Mouse (Mus musculus) neural tube, embryonic 12.5 days (tissue): ENCODE measurements around the gene 2310034G01Rik. TPM values are rescaled to one million over a fixed set of nuclear protein-coding genes. Genes with fewer than 3 reads are reported as not detected.

ENCODE experiments used
- ATAC-seq: fragments of 200-750 bp; cut with Nextera tagmentation; 2 replicates; pipeline ENCODE4 v1.8.0; 2017; ENCODE audit warnings: low read depth, mild to moderate bottlenecking, moderate TSS enrichment, moderate library complexity; ENCODE audit not compliant: low FRiP score
- H3K27ac ChIP-seq: fragments of 300-500 bp; sonication (generic); 2 replicates; pipeline ENCODE4 v1.5.1; 2016
- H3K27me3 ChIP-seq: fragments of 300-500 bp; sonication (generic); replicated peaks from 2 replicates; pipeline ENCODE4 v1.6.1; 2016; ENCODE audit warnings: mild to moderate bottlenecking
- H3K36me3 ChIP-seq: fragments of 300-500 bp; sonication (generic); 2 replicates; pipeline ENCODE4 v1.6.1; 2016; ENCODE audit warnings: mild to moderate bottlenecking
- H3K4me1 ChIP-seq: fragments of 300-500 bp; sonication (generic); 2 replicates; pipeline ENCODE4 v1.6.1; 2016
- H3K4me2 ChIP-seq: fragments of 300-500 bp; sonication (generic); replicated peaks from 2 replicates; pipeline ENCODE4 v1.6.1; 2016; ENCODE audit warnings: mild to moderate bottlenecking
- H3K4me3 ChIP-seq: fragments of 300-500 bp; sonication (generic); 2 replicates; pipeline ENCODE4 v1.5.1; 2016
- H3K9ac ChIP-seq: fragments of 300-500 bp; sonication (generic); 2 replicates; pipeline ENCODE4 v1.6.1; 2016; ENCODE audit warnings: mild to moderate bottlenecking
- H3K9me3 ChIP-seq: fragments of 300-500 bp; sonication (generic); 2 replicates; pipeline ENCODE4 v1.6.1; 2016; ENCODE audit warnings: mild to moderate bottlenecking
- WGBS: fragments of 180-500 bp; shearing (Covaris S2); methylation state at CpG from one replicate; pipeline ENCODE4 v1.1.7; 2016; 5-methylcytosine and 5-hydroxymethylcytosine counted together
- polyA plus RNA-seq: library from polyadenylated mRNA; unstranded; fragments of >200 nt; fragmentation: Nextera tagmentation; extraction: Ambion mirVana; gene quantifications from 2 replicates; pipeline ENCODE4 v1.2.1, GENCODE M21; 2016

2310034G01Rik gene
- polyA plus RNA-seq, 1 experiment from 2014 or later, result 2.1 TPM

GRCm38 (mm10) chr19:46349550-46349949, 552 bp downstream of the 2310034G01Rik start:
- peak overlapping the region; percentile 93 for H3K4me2 ChIP-seq
- 31% methylated on average over 6 of the region's 6 CpGs for WGBS
- H3K9me3 ChIP-seq, result no peaks in the 10 kb centered on the region
- peaks cover 12% of the 10 kb centered on the region for H3K4me1 ChIP-seq
- peak overlapping the region; percentile 77 for H3K9ac ChIP-seq
- H3K27ac ChIP-seq, result no peak overlapping the region
- peaks cover 32% of the 10 kb centered on the region for H3K27me3 ChIP-seq
- H3K4me3 ChIP-seq, result peak overlapping the region; percentile 62
- peak; percentile 18; the same call in 1 of the 2 replicates for ATAC-seq
- no peaks in the 10 kb centered on the region for H3K36me3 ChIP-seq

GRCm38 (mm10) chr19:46348761-46349458, 1.2 kb downstream of the 2310034G01Rik start:
- Histone ChIP-seq H3K4me1 (peaks cover 12% of the 10 kb centered on the region), H3K27ac (peak overlapping the region; percentile 27; the same call in 1 of the 2 replicates), H3K4me2 (peak overlapping the region; percentile 93), H3K36me3 (no peaks in the 10 kb centered on the region), H3K9me3 (no peaks in the 10 kb centered on the region), H3K27me3 (peaks cover 32% of the 10 kb centered on the region), H3K9ac (peak overlapping the region; percentile 77), H3K4me3 (peak overlapping the region; percentile 62)
- ATAC-seq, result peak; percentile 91
- under 1% methylated on average over 78 of the region's 78 CpGs for WGBS

- Histone ChIP-seq H3K36me3 (no peaks in the 10 kb centered on the region), H3K27ac (peak overlapping the region; percentile 27; the same call in 1 of the 2 replicates), H3K4me2 (peak overlapping the region; percentile 93), H3K4me1 (peaks cover 12% of the 10 kb centered on the region), H3K9me3 (no peaks in the 10 kb centered on the region), H3K9ac (peak overlapping the region; percentile 77), H3K27me3 (peaks cover 32% of the 10 kb centered on the region), H3K4me3 (peak overlapping the region; percentile 62)
- 33% methylated on average over 14 of the region's 14 CpGs for WGBS
- 0 out of 2 replicates have a peak, but pooled peaks have one; percentile 22 for ATAC-seq
These were observed 2.0 kb downstream of the 2310034G01Rik start for GRCm38 (mm10) chr19:46347936-46348668.

GRCm38 (mm10) chr19:46347146-46347545, 3.0 kb downstream of the 2310034G01Rik start:
- Histone ChIP-seq H3K4me2 (no peak overlapping the region), H3K9me3 (no peaks in the 10 kb centered on the region), H3K27me3 (peaks cover 32% of the 10 kb centered on the region), H3K4me3 (no peak overlapping the region), H3K36me3 (no peaks in the 10 kb centered on the region), H3K27ac (no peak overlapping the region), H3K4me1 (peaks cover 12% of the 10 kb centered on the region), H3K9ac (no peak overlapping the region)
- no peak for ATAC-seq
- WGBS, result 97% methylated on average over 1 of the region's 1 CpGs

- Histone ChIP-seq H3K27me3 (peaks cover 16% of the 10 kb centered on the region), H3K9ac (no peak overlapping the region), H3K27ac (no peak overlapping the region), H3K36me3 (no peaks in the 10 kb centered on the region), H3K4me2 (no peak overlapping the region), H3K4me3 (no peak overlapping the region), H3K4me1 (peaks cover 9% of the 10 kb centered on the region), H3K9me3 (no peaks in the 10 kb centered on the region)
- 20% methylated on average over 7 of the region's 7 CpGs for WGBS
- no peak for ATAC-seq
These were observed 5.2 kb downstream of the 2310034G01Rik start for GRCm38 (mm10) chr19:46344710-46345419.

- Histone ChIP-seq H3K4me2 (peak overlapping the region; percentile 40), H3K4me3 (no peak overlapping the region), H3K9ac (no peak overlapping the region), H3K27ac (no peak overlapping the region), H3K4me1 (peaks cover 6% of the 10 kb centered on the region), H3K9me3 (no peaks in the 10 kb centered on the region), H3K27me3 (no peaks in the 10 kb centered on the region), H3K36me3 (no peaks in the 10 kb centered on the region)
- ATAC-seq, result peak; percentile 2; the same call in 1 of the 2 replicates
- 75% methylated on average over 7 of the region's 7 CpGs for WGBS
These were observed 10.7 kb downstream of the 2310034G01Rik start for GRCm38 (mm10) chr19:46339287-46339971.

GRCm38 (mm10) chr19:46338942-46339286, 11.2 kb downstream of the 2310034G01Rik start:
- Histone ChIP-seq H3K27ac (no peak overlapping the region), H3K27me3 (no peaks in the 10 kb centered on the region), H3K9ac (no peak overlapping the region), H3K4me1 (peaks cover 6% of the 10 kb centered on the region), H3K4me2 (peak overlapping the region; percentile 40), H3K4me3 (no peak overlapping the region), H3K36me3 (no peaks in the 10 kb centered on the region), H3K9me3 (no peaks in the 10 kb centered on the region)
- WGBS, result 56% methylated on average over 6 of the region's 6 CpGs
- no peak for ATAC-seq

- WGBS, result under 1% methylated on average over 31 of the region's 31 CpGs
- Histone ChIP-seq H3K4me2 (peak within 1 kb of the TSS; percentile 65), H3K27ac (peak within 1 kb of the TSS; percentile 16), H3K27me3 (no peaks in the 10 kb centered on the region), H3K36me3 (no peaks in the 10 kb centered on the region), H3K4me1 (peaks cover 6% of the 10 kb centered on the region), H3K9ac (peak within 1 kb of the TSS; percentile 68), H3K4me3 (peak within 1 kb of the TSS; percentile 54), H3K9me3 (no peaks in the 10 kb centered on the region)
- peak; percentile 87 for ATAC-seq
These were observed 11.7 kb downstream of the 2310034G01Rik start, which contains the start of gene Cuedc2 for GRCm38 (mm10) chr19:46338331-46338936. TSS of gene Cuedc2 (minus strand) at chr19:46338702.

GRCm38 (mm10) chr19:46337719-46338330, 12.3 kb downstream of the 2310034G01Rik start:
- peak overlapping the region; percentile 65 for H3K4me2 ChIP-seq
- H3K9me3 ChIP-seq, result no peaks in the 10 kb centered on the region
- no peaks in the 10 kb centered on the region for H3K27me3 ChIP-seq
- H3K27ac ChIP-seq, result peak overlapping the region; percentile 16; the same call in 1 of the 2 replicates
- no peaks in the 10 kb centered on the region for H3K36me3 ChIP-seq
- peaks cover 6% of the 10 kb centered on the region for H3K4me1 ChIP-seq
- peak overlapping the region; percentile 54 for H3K4me3 ChIP-seq
- peak; percentile 51 for ATAC-seq
- 34% methylated on average over 15 of the region's 15 CpGs for WGBS
- peak overlapping the region; percentile 68 for H3K9ac ChIP-seq

- Histone ChIP-seq H3K36me3 (peaks cover 29% of the 10 kb centered on the region), H3K9ac (no peak overlapping the region), H3K27ac (no peak overlapping the region), H3K27me3 (no peaks in the 10 kb centered on the region), H3K4me3 (no peak overlapping the region), H3K9me3 (no peaks in the 10 kb centered on the region), H3K4me1 (peaks cover 22% of the 10 kb centered on the region), H3K4me2 (no peak overlapping the region)
- ATAC-seq, result no peak
- WGBS, result 87% methylated on average over 3 of the region's 3 CpGs
These were observed 16.2 kb downstream of the 2310034G01Rik start for GRCm38 (mm10) chr19:46333906-46334305.
